Mouse (Mus musculus) left cerebral cortex, adult 2 months (tissue): ENCODE measurements around the gene Ankdd1b. TPM values are rescaled to one million over a fixed set of nuclear protein-coding genes. Genes with fewer than 3 reads are reported as not detected.

Source experiments
- DNase-seq, 2 experiments: peaks; one replicate each; pipeline ENCODE4 v3.0.0; 2021 to 2022; ENCODE audit warnings: low spot score in 2 of 2, mixed read lengths in 1 of 2; ENCODE audit errors: extremely low spot score in 1 of 2
- H3K27ac ChIP-seq: fragments of 200-600 bp; 2 replicates; pipeline ENCODE4 v1.8.1; 2022
- H3K4me3 ChIP-seq: fragments of 200-600 bp; 2 replicates; pipeline ENCODE4 v1.8.1; 2022
- CTCF ChIP-seq: fragments of 200-600 bp; IDR thresholded peaks from 2 replicates; pipeline ENCODE4 v1.8.1; 2022; ENCODE audit warnings: antibody characterized with exemption, mild to moderate bottlenecking, moderate library complexity
- intact Hi-C: fragments of 180-260 bp; cut with DNase I; formaldehyde crosslinking; loops from one replicate; pipeline ENCODE4 v1.15.1; 2025
- long read RNA-seq, 2 experiments: library from polyadenylated mRNA; stranded (forward); transcript quantifications; one replicate each; pipeline ENCODE4 v2.0.0; 2021; ENCODE audit warnings: borderline mapping rate in 2 of 2
- total RNA-seq, 2 experiments: library from RNA; stranded (reverse); gene quantifications; 2 replicates each; pipeline ENCODE4 v1.2.3; 2021

The Ankdd1b gene
- total RNA-seq = under 1 TPM; 0.14 to 0.23 TPM
- long read RNA-seq, experiment 1, partial matches to known transcripts = 0 of 3 reads
- long read RNA-seq, experiment 1, other reads (novel, unspliced or antisense) = 3 of 3 reads
- long read RNA-seq, experiment 2, partial matches to known transcripts = 0 of 10 reads
- long read RNA-seq, experiment 2, other reads (novel, unspliced or antisense) = 10 of 10 reads

GRCm38 (mm10) chr13:96470957-96471356 is at the start of gene Ankdd1b:
Ankdd1b (minus strand) TSS chr13:96471198.
- TF ChIP-seq CTCF = no peak
- intact Hi-C loops = no loop called here
- Histone ChIP-seq H3K27ac (no peak within 1 kb of the TSS), H3K4me3 (no peak within 1 kb of the TSS)
- DNase-seq = no peak

DNA sequence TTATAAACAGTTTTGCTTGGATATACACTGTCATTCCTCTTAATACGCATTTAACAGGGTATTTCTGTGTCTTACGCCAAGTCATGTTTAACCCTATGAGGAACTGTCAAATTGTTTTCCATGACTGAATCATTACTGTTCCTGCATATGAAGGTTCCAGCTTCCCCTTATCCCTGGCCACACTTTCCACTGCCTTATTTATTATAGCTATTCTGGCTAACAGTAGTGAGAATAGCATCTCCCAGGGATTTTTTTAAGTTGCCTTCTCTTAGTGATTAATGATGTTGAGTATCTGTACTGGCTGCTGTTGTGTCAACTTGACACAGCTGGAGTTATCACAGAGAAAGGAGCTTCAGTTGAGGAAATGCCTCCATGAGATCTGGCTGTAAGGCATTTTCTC is 46.3 kb upstream of the Ankdd1b start:
- no peak overlapping the region for H3K4me3 ChIP-seq
- H3K27ac ChIP-seq = no peak overlapping the region
- intact Hi-C loops = no loop called here
- TF ChIP-seq CTCF = no peak
- DNase-seq = no peak

- H3K27ac ChIP-seq = no peak overlapping the region
- no peak overlapping the region for H3K4me3 ChIP-seq
- TF ChIP-seq CTCF = no peak
- intact Hi-C loops = no loop called here
- no peak for DNase-seq
Measured at GRCm38 (mm10) chr13:96516249-96516648, 45.3 kb upstream of the Ankdd1b start.

GRCm38 (mm10) chr13:96514154-96514942 is 43.4 kb upstream of the Ankdd1b start:
- no peak for TF ChIP-seq CTCF
- no peak for DNase-seq
- intact Hi-C loops = no loop called here
- H3K27ac ChIP-seq = no peak overlapping the region
- no peak overlapping the region for H3K4me3 ChIP-seq

- H3K4me3 ChIP-seq = no peak overlapping the region
- H3K27ac ChIP-seq = peak overlapping the region; percentile 69
- intact Hi-C loops = no loop called here
- no peak for TF ChIP-seq CTCF
- DNase-seq = no peak
Measured at GRCm38 (mm10) chr13:96511893-96512292, 40.9 kb upstream of the Ankdd1b start.

GRCm38 (mm10) chr13:96511262-96511661 is 40.3 kb upstream of the Ankdd1b start:
- no peak for TF ChIP-seq CTCF
- intact Hi-C loops = no loop called here
- Histone ChIP-seq H3K27ac (peak overlapping the region; percentile 69; the same call in 1 of the 2 replicates), H3K4me3 (no peak overlapping the region)
- no peak for DNase-seq

DNA sequence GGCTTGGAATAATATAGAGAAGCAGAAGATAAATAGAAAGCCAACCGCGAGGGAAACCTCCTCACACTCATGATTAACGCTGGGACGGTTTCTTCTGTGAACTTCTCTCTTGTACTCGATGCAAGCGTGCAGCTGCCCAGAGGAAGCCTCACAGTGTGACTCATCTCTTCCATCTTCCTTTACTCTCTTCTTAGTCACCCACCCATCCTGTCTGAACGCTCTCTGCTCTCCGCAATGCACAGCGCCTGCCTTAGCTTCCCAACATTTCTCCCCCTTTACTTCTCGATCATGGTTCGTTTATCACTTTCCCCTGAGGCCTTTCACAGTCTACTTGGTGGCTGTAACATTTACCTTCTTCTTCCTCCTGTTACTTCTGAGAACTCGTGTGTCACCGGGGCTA is 39.6 kb upstream of the Ankdd1b start:
- intact Hi-C loops = no loop called here
- peak overlapping the region; percentile 48; the same call in 1 of the 2 replicates for H3K27ac ChIP-seq
- no peak for TF ChIP-seq CTCF
- no peak overlapping the region for H3K4me3 ChIP-seq
- no peak for DNase-seq

- Histone ChIP-seq H3K4me3 (no peak overlapping the region), H3K27ac (no peak overlapping the region)
- intact Hi-C loops = no loop called here
- TF ChIP-seq CTCF = no peak
- DNase-seq = no peak
Measured at GRCm38 (mm10) chr13:96507541-96507940, 36.5 kb upstream of the Ankdd1b start.

- intact Hi-C loops = no loop called here
- TF ChIP-seq CTCF = no peak
- H3K27ac ChIP-seq = no peak overlapping the region
- DNase-seq = no peak
- no peak overlapping the region for H3K4me3 ChIP-seq
Measured at GRCm38 (mm10) chr13:96506313-96506712, 35.3 kb upstream of the Ankdd1b start.

GRCm38 (mm10) chr13:96505661-96506060 is 34.7 kb upstream of the Ankdd1b start:
- no peak overlapping the region for H3K4me3 ChIP-seq
- intact Hi-C loops = no loop called here
- TF ChIP-seq CTCF = no peak
- no peak overlapping the region for H3K27ac ChIP-seq
- no peak for DNase-seq

GRCm38 (mm10) chr13:96499891-96500290 is 28.9 kb upstream of the Ankdd1b start:
- no peak for TF ChIP-seq CTCF
- Histone ChIP-seq H3K27ac (peak overlapping the region; percentile 32), H3K4me3 (no peak overlapping the region)
- intact Hi-C loops = no loop called here
- DNase-seq = no peak

GRCm38 (mm10) chr13:96496630-96497029 is 25.6 kb upstream of the Ankdd1b start:
- intact Hi-C loops = no loop called here
- Histone ChIP-seq H3K27ac (peak overlapping the region; percentile 51), H3K4me3 (no peak overlapping the region)
- no peak for DNase-seq
- no peak for TF ChIP-seq CTCF

- no peak for DNase-seq
- Histone ChIP-seq H3K4me3 (no peak within 1 kb of the TSS), H3K27ac (no peak within 1 kb of the TSS)
- intact Hi-C loops = no loop called here
- TF ChIP-seq CTCF = no peak
Measured at GRCm38 (mm10) chr13:96490433-96490832, 19.4 kb upstream of the Ankdd1b start, which contains the start of gene Gm17622. Gm17622 (plus strand) TSS chr13:96490733.
